Mouse (Mus musculus): ENCODE measurements at regions not wholly inside any gene's neighbourhood (a gene's known extent, or its start where the extent isn't known, plus 50 kb on each side); places are given as distances from the start of the nearest gene placed in this dataset.
A peak's percentile ranks its signal among the peaks of the same experiment; 100 is the strongest.

GRCm38 (mm10) chr4:37566226-37566625 is 614.7 kb upstream of the Lingo2 start:
- DNase-seq (ENCODE audit: low read depth, low spot score), result no peak

GRCm38 (mm10) chr4:37560209-37560608 is 608.7 kb upstream of the Lingo2 start:
- DNase-seq (ENCODE audit: low read depth, low spot score), result peak; percentile 9

DNA sequence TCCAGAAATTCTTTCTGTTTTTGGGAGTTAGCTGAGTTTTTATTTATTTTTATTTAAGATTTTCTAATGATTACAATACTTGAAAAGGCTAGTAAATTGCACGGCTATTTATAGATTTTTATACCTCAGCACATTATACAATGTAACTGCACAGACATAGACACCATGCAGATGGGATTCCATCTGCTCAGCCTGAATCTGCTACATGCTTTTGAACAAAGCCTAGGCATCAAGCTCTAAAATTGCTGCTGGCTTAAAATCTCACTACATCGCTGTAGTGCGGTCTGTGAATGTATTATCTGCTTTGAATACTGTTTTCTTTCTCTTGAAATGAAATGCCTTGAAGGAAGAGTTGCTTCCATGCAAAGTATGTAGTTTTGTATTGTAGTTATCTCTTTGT is 594.5 kb upstream of the Lingo2 start:
- no peak for DNase-seq (ENCODE audit: low read depth, low spot score)

DNA sequence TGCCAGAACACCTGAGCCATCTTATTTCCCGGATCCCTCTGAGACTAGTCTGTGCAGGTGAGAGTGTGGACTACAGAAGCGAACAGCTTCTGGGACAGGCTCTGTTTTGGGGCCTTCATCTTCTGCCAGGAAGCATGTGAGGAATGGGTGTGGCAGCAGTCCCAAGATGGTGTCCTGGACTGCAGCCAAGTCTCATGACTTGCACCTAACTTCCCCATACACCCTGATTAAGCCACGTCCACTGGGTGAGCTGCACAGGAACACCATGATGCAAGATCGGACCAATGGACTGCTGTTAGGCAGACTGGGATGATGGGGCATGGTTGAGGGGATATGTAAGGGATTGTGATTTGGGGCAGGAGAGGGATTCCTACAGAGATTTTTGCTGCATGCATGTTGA is 556.2 kb upstream of the Lingo2 start:
- no peak for DNase-seq (ENCODE audit: low read depth, low spot score)

Data from mesoderm, embryonic 11.5 days (tissue).